Mouse (Mus musculus): ENCODE measurements around the gene Olfr457.
A peak's percentile ranks its signal among the peaks of the same experiment; 100 is the strongest.

The Olfr457 gene

GRCm38 (mm10) chr6:42476235-42476634 is at the start of gene Olfr457:
Gene Olfr457, minus strand, starts transcription at chr6:42476335.
- DNase-seq = no peak

- no peak for DNase-seq
These were observed 37.3 kb upstream of the Olfr457 start for GRCm38 (mm10) chr6:42513461-42513860.

GRCm38 (mm10) chr6:42509311-42509710 is 33.2 kb upstream of the Olfr457 start:
- DNase-seq = no peak

GRCm38 (mm10) chr6:42503478-42503877 is 27.3 kb upstream of the Olfr457 start:
- no peak for DNase-seq

GRCm38 (mm10) chr6:42489731-42490130 is 13.6 kb upstream of the Olfr457 start:
- DNase-seq = no peak

- no peak for DNase-seq
These were observed 11.0 kb upstream of the Olfr457 start, which contains the start of gene Olfr456 for GRCm38 (mm10) chr6:42487114-42487513. Gene Olfr456, minus strand, starts transcription at chr6:42487214.

GRCm38 (mm10) chr6:42484633-42485032 is 8.5 kb upstream of the Olfr457 start:
- DNase-seq = no peak

GRCm38 (mm10) chr6:42471298-42471697 is 4.8 kb downstream of the Olfr457 start:
- peak; percentile 87 for DNase-seq

GRCm38 (mm10) chr6:42470542-42470941 is 5.6 kb downstream of the Olfr457 start:
- DNase-seq = no peak

GRCm38 (mm10) chr6:42465096-42465495 is 11.0 kb downstream of the Olfr457 start, which contains the start of gene Olfr458:
Gene Olfr458, minus strand, starts transcription at chr6:42465196.
- no peak for DNase-seq

GRCm38 (mm10) chr6:42447381-42447780 is 28.8 kb downstream of the Olfr457 start:
- DNase-seq = no peak

GRCm38 (mm10) chr6:42444491-42444890 is 31.6 kb downstream of the Olfr457 start:
- DNase-seq = no peak

- no peak for DNase-seq
These were observed 34.7 kb downstream of the Olfr457 start for GRCm38 (mm10) chr6:42441395-42441794.

- DNase-seq = no peak
These were observed 40.6 kb downstream of the Olfr457 start for GRCm38 (mm10) chr6:42435490-42435889.

- peak; percentile 97 for DNase-seq
These were observed 41.7 kb downstream of the Olfr457 start, which contains the start of gene Tas2r126 for GRCm38 (mm10) chr6:42434446-42434845. Gene Tas2r126, plus strand, starts transcription at chr6:42434535.

- DNase-seq = no peak
These were observed 42.6 kb downstream of the Olfr457 start for GRCm38 (mm10) chr6:42433554-42433953.

- DNase-seq = no peak
These were observed 49.8 kb downstream of the Olfr457 start for GRCm38 (mm10) chr6:42426337-42426736.

GRCm38 (mm10) chr6:42424472-42424871 is 51.7 kb downstream of the Olfr457 start:
- DNase-seq = no peak

- no peak for DNase-seq
These were observed 54.7 kb downstream of the Olfr457 start for GRCm38 (mm10) chr6:42421439-42421838.

GRCm38 (mm10) chr6:42419443-42419842 is 56.7 kb downstream of the Olfr457 start:
- DNase-seq = no peak

Measured in heart, adult 11 months (tissue).